Mouse (Mus musculus) MEL (cell line): ENCODE data around the gene Pde4dip. TPM values are rescaled to one million over a fixed set of nuclear protein-coding genes. Genes with fewer than 3 reads are reported as not detected.

Experiments used
- DNase-seq: peaks from one replicate; pipeline ENCODE4 v3.0.0; 2011; ENCODE audit warnings: low read depth, low spot score
- H3K27ac ChIP-seq: 2 replicates; pipeline ENCODE4 v1.5.1; 2012; ENCODE audit warnings: low read depth, mild to moderate bottlenecking, control low read depth, low read length, moderate library complexity; ENCODE audit not compliant: control insufficient read depth
- H3K27me3 ChIP-seq, 2 experiments: fragments of 150-350 bp in 1 of 2; sonication (generic) in 1 of 2; 2 replicates each; pipeline ENCODE4 v1.6.1; 2012; ENCODE audit warnings: low read length in 2 of 2, mild to moderate bottlenecking in 2 of 2, improper control_type of control experiment in 1 of 2, moderate library complexity in 1 of 2; ENCODE audit not compliant: insufficient read depth in 2 of 2, control insufficient read depth in 1 of 2
- H3K36me3 ChIP-seq, 2 experiments: 2 replicates each; pipeline ENCODE4 v1.6.1; 2012 to 2014; ENCODE audit warnings: low read length in 2 of 2, improper control_type of control experiment in 1 of 2, inconsistent platforms in 1 of 2, mild to moderate bottlenecking in 1 of 2; ENCODE audit not compliant: insufficient read depth in 2 of 2, control insufficient read depth in 1 of 2
- H3K4me1 ChIP-seq, 2 experiments: fragments of 150-350 bp in 1 of 2; sonication (generic) in 1 of 2; 2 replicates each; pipeline ENCODE4 v1.6.1; 2012; ENCODE audit warnings: low read length in 2 of 2, improper control_type of control experiment in 1 of 2, mild to moderate bottlenecking in 1 of 2; ENCODE audit not compliant: insufficient read depth in 2 of 2, control insufficient read depth in 1 of 2
- H3K4me3 ChIP-seq, 2 experiments: fragments of 150-350 bp in 1 of 2; sonication (generic) in 1 of 2; 2 replicates each; pipeline ENCODE4 v1.5.1; 2012; ENCODE audit warnings: low read depth in 2 of 2, low read length in 2 of 2, mild to moderate bottlenecking in 2 of 2, moderate library complexity in 2 of 2, control low read depth in 1 of 2, improper control_type of control experiment in 1 of 2; ENCODE audit not compliant: control insufficient read depth in 1 of 2, insufficient read depth in 1 of 2
- H3K79me2 ChIP-seq: 2 replicates; pipeline ENCODE4 v1.6.1; 2012; ENCODE audit warnings: mild to moderate bottlenecking, low read length, moderate library complexity; ENCODE audit not compliant: control insufficient read depth, poor library complexity, insufficient read depth
- H3K9ac ChIP-seq: 2 replicates; pipeline ENCODE4 v1.6.1; 2012; ENCODE audit warnings: low read depth, mild to moderate bottlenecking, control low read depth, low read length, moderate library complexity; ENCODE audit not compliant: control insufficient read depth, poor library complexity, severe bottlenecking
- H3K9me3 ChIP-seq: fragments of 150-350 bp; sonication (generic); replicated peaks from 2 replicates; pipeline ENCODE4 v1.6.1; 2012; ENCODE audit warnings: mild to moderate bottlenecking, low read length, improper control_type of control experiment, moderate library complexity; ENCODE audit not compliant: insufficient read depth
- BHLHE40 ChIP-seq: IDR thresholded peaks from 2 replicates; pipeline ENCODE4 v1.6.1; 2012; ENCODE audit warnings: low read depth, mild to moderate bottlenecking, inconsistent platforms, low read length, improper control_type of control experiment, borderline replicate concordance
- CHD1 ChIP-seq: IDR thresholded peaks from 2 replicates; pipeline ENCODE4 v1.6.1; 2012; ENCODE audit warnings: low read depth, mild to moderate bottlenecking, inconsistent platforms, low read length, improper control_type of control experiment
- CHD2 ChIP-seq: IDR thresholded peaks from 2 replicates; pipeline ENCODE4 v1.6.1; 2011; ENCODE audit warnings: low read length, improper control_type of control experiment
- CTCF ChIP-seq, 3 experiments: IDR thresholded peaks in 2 of 3; conservative IDR thresholded peaks in 1 of 3; 2 replicates each; pipeline ENCODE4 v1.5.1; 2011 to 2012; ENCODE audit warnings: low read length in 3 of 3, low read depth in 2 of 3, mild to moderate bottlenecking in 2 of 3, improper control_type of control experiment in 1 of 3, inconsistent platforms in 1 of 3, mixed read lengths in 1 of 3, moderate library complexity in 1 of 3; ENCODE audit not compliant: control insufficient read depth in 1 of 3, insufficient read depth in 1 of 3, poor library complexity in 1 of 3, severe bottlenecking in 1 of 3
- E2F4 ChIP-seq: IDR thresholded peaks from 2 replicates; pipeline ENCODE4 v1.6.1; 2011; ENCODE audit warnings: low read depth, low read length, improper control_type of control experiment, borderline replicate concordance
- ELF1 ChIP-seq: IDR thresholded peaks from 2 replicates; pipeline ENCODE4 v1.6.1; 2014; ENCODE audit warnings: low read depth, mild to moderate bottlenecking, inconsistent platforms, low read length, improper control_type of control experiment, moderate library complexity
- ETS1 ChIP-seq: IDR thresholded peaks from 2 replicates; pipeline ENCODE4 v1.6.1; 2012; ENCODE audit warnings: low read depth, mild to moderate bottlenecking, inconsistent platforms, low read length, improper control_type of control experiment, moderate library complexity
- GABPA ChIP-seq: IDR thresholded peaks from 2 replicates; pipeline ENCODE4 v1.6.1; 2012; ENCODE audit warnings: low read depth, mild to moderate bottlenecking, inconsistent platforms, low read length, improper control_type of control experiment, moderate library complexity
- GATA1 ChIP-seq: IDR thresholded peaks from 2 replicates; pipeline ENCODE4 v1.6.1; 2011; ENCODE audit warnings: low read depth, low read length, improper control_type of control experiment
- JUND ChIP-seq: IDR thresholded peaks from 2 replicates; pipeline ENCODE4 v1.6.1; 2011; ENCODE audit warnings: low read depth, mild to moderate bottlenecking, improper control_type of control experiment, low read length
- MAFK ChIP-seq: IDR thresholded peaks from 2 replicates; pipeline ENCODE4 v1.6.1; 2011; ENCODE audit warnings: low read depth, mild to moderate bottlenecking, low read length, improper control_type of control experiment, borderline replicate concordance
- MAX ChIP-seq: IDR thresholded peaks from 2 replicates; pipeline ENCODE4 v1.6.1; 2011; ENCODE audit warnings: low read length, improper control_type of control experiment
- MEF2A ChIP-seq: IDR thresholded peaks from 2 replicates; pipeline ENCODE4 v1.6.1; 2014; ENCODE audit warnings: low read depth, mild to moderate bottlenecking, inconsistent platforms, low read length, improper control_type of control experiment; ENCODE audit not compliant: poor library complexity, insufficient replicate concordance, severe bottlenecking; ENCODE audit errors: extremely low read depth
- MXI1 ChIP-seq: IDR thresholded peaks from 2 replicates; pipeline ENCODE4 v1.6.1; 2011; ENCODE audit warnings: mild to moderate bottlenecking, low read depth, low read length, improper control_type of control experiment
- MYC ChIP-seq: IDR thresholded peaks from 2 replicates; pipeline ENCODE4 v1.6.1; 2011; ENCODE audit warnings: low read depth, mild to moderate bottlenecking, low read length, improper control_type of control experiment, moderate library complexity
- NELFE ChIP-seq: IDR thresholded peaks from 2 replicates; pipeline ENCODE4 v1.6.1; 2011; ENCODE audit warnings: low read depth, low read length, improper control_type of control experiment
- NRF1 ChIP-seq: IDR thresholded peaks from 2 replicates; pipeline ENCODE4 v1.6.1; 2014; ENCODE audit warnings: low read depth, mild to moderate bottlenecking, inconsistent platforms, low read length, improper control_type of control experiment, moderate library complexity; ENCODE audit not compliant: poor library complexity, insufficient read depth, severe bottlenecking
- POLR2AphosphoS2 ChIP-seq: IDR thresholded peaks from 2 replicates; pipeline ENCODE4 v1.6.1; 2011; ENCODE audit warnings: low read length, improper control_type of control experiment
- RAD21 ChIP-seq: IDR thresholded peaks from 2 replicates; pipeline ENCODE4 v1.6.1; 2011; ENCODE audit warnings: mild to moderate bottlenecking, low read depth, low read length, improper control_type of control experiment
- RCOR1 ChIP-seq: IDR thresholded peaks from 2 replicates; pipeline ENCODE4 v1.6.1; 2012; ENCODE audit warnings: low read depth, mild to moderate bottlenecking, inconsistent platforms, low read length, improper control_type of control experiment
- SIN3A ChIP-seq: IDR thresholded peaks from 2 replicates; pipeline ENCODE4 v1.6.1; 2012; ENCODE audit warnings: low read length, improper control_type of control experiment, inconsistent platforms
- TAL1 ChIP-seq: IDR thresholded peaks from 2 replicates; pipeline ENCODE4 v1.6.1; 2012; ENCODE audit warnings: mild to moderate bottlenecking, inconsistent platforms, low read length, moderate library complexity, mixed read lengths
- TBP ChIP-seq: IDR thresholded peaks from 2 replicates; pipeline ENCODE4 v1.8.0; 2011; ENCODE audit warnings: low read depth, low read length, improper control_type of control experiment
- UBTF ChIP-seq: IDR thresholded peaks from 2 replicates; pipeline ENCODE4 v1.6.1; 2012; ENCODE audit warnings: low read depth, mild to moderate bottlenecking, inconsistent platforms, low read length, improper control_type of control experiment, moderate library complexity, borderline replicate concordance; ENCODE audit not compliant: insufficient read depth
- USF1 ChIP-seq: IDR thresholded peaks from 2 replicates; pipeline ENCODE4 v1.6.1; 2014; ENCODE audit warnings: low read depth, mild to moderate bottlenecking, inconsistent platforms, low read length, improper control_type of control experiment, moderate library complexity
- USF2 ChIP-seq, 2 experiments: IDR thresholded peaks; 2 replicates each; pipeline ENCODE4 v1.6.1; 2011 to 2012; ENCODE audit warnings: improper control_type of control experiment in 2 of 2, low read length in 2 of 2, borderline replicate concordance in 1 of 2, inconsistent platforms in 1 of 2, low read depth in 1 of 2, mild to moderate bottlenecking in 1 of 2; ENCODE audit not compliant: insufficient read depth in 1 of 2
- ZKSCAN1 ChIP-seq: IDR thresholded peaks from 2 replicates; pipeline ENCODE4 v1.6.1; 2012; ENCODE audit warnings: low read depth, mild to moderate bottlenecking, inconsistent platforms, low read length, improper control_type of control experiment, moderate library complexity
- ZMIZ1 ChIP-seq: IDR thresholded peaks from 2 replicates; pipeline ENCODE4 v1.6.1; 2012; ENCODE audit warnings: low read depth, mild to moderate bottlenecking, inconsistent platforms, low read length, improper control_type of control experiment, moderate library complexity
- ZNF384 ChIP-seq: IDR thresholded peaks from 2 replicates; pipeline ENCODE4 v1.6.1; 2012; ENCODE audit warnings: low read depth, mild to moderate bottlenecking, inconsistent platforms, low read length, improper control_type of control experiment
- polyA plus RNA-seq, 2 experiments: library from polyadenylated mRNA; stranded (reverse) in 1 of 2; unstranded in 1 of 2; fragments of >175 nt in 1 of 2; fragments of >200 nt in 1 of 2; gene quantifications; 2 replicates each; pipeline versions ENCODE4 v1.2.1 to v1.2.4; 2012; ENCODE audit warnings: low replicate concordance in 2 of 2, low read depth in 1 of 2; ENCODE audit not compliant: insufficient read length in 2 of 2, insufficient read depth in 1 of 2, missing spikeins in 1 of 2
- total RNA-seq: library from RNA; depleted of rRNA; stranded (reverse); fragments of 300-350 nt; gene quantifications from 2 replicates; pipeline ENCODE4 v1.2.3, GENCODE M21; 2012

The Pde4dip gene
- total and polyA plus RNA-seq, 3 experiments: 47.6 to 52.4 TPM; not detected in 1

- Histone ChIP-seq H3K27ac (peak overlapping the region; percentile 87), H3K79me2 (peaks cover 2% of the 10 kb centered on the region; the same call in 1 of the 2 replicates), H3K9ac (peak overlapping the region; percentile 76), H3K36me3 (peaks cover 0 to 27% of the 10 kb centered on the region in 2 experiments; a peak in 2 of 4 replicates), H3K9me3 (no peaks in the 10 kb centered on the region), H3K4me3 (peak overlapping the region; percentile 72 to 75), H3K27me3 (no peaks in the 10 kb centered on the region), H3K4me1 (peaks cover 13 to 46% of the 10 kb centered on the region in 2 experiments)
- DNase-seq: peak; percentile 60
- TF ChIP-seq MYC (peak; percentile 53; the same call in 1 of the 2 replicates), MAX (0 out of 2 replicates have a peak, but pooled peaks have one; percentile 35), MEF2A (no peak), CHD1 (0 out of 2 replicates have a peak, but pooled peaks have one; percentile 35), POLR2AphosphoS2 (0 out of 2 replicates have a peak, but pooled peaks have one; percentile 7)
These were observed 44.3 kb upstream of the Pde4dip start for GRCm38 (mm10) chr3:97932771-97933170.

GRCm38 (mm10) chr3:97932131-97932530 is 43.6 kb upstream of the Pde4dip start:
- H3K27ac ChIP-seq: peak overlapping the region; percentile 87
- peaks cover 16 to 47% of the 10 kb centered on the region in 2 experiments for H3K4me1 ChIP-seq
- DNase-seq: peak; percentile 75
- TF ChIP-seq BHLHE40 (0 out of 2 replicates have a peak, but pooled peaks have one; percentile 28), ZNF384 (no peak), USF1 (no peak), MEF2A (no peak), TAL1 (no peak), CHD2 (no peak), TBP (peak; percentile 26; the same call in 1 of the 2 replicates), E2F4 (no peak), ZKSCAN1 (no peak), ZMIZ1 (0 out of 2 replicates have a peak, but pooled peaks have one; percentile 40), ELF1 (no peak), GABPA (no peak), RAD21 (no peak), CTCF (IDR thresholded peaks at IDR 0.05 in 2 of 3, conservative IDR thresholded peaks at IDR 0.05 in 1 of 3; ENCODE audit: control insufficient read depth in 1 of 3, insufficient read depth in 1 of 3, low read depth in 2 of 3, low read length in 3 of 3, poor library complexity in 1 of 3, severe bottlenecking in 1 of 3) (no peak), MAFK (no peak), MAX (peak; percentile 35; the same call in 1 of the 2 replicates), POLR2AphosphoS2 (no peak), JUND (no peak), NELFE (no peak), USF2 (IDR thresholded peaks at IDR 0.05; ENCODE audit: borderline replicate concordance in 1 of 2, insufficient read depth in 1 of 2, low read depth in 1 of 2, low read length in 2 of 2) (no peak), NRF1 (no peak), SIN3A (peak; percentile 42; the same call in 1 of the 2 replicates), MXI1 (no peak; the same call in none of the 2 replicates), UBTF (no peak), RCOR1 (no peak; the same call in 1 of the 2 replicates), GATA1 (no peak), ETS1 (peak; percentile 17; the same call in 1 of the 2 replicates), MYC (no peak)

More at GRCm38 (mm10) chr3:97932131-97932530, 43.6 kb upstream of the Pde4dip start:
- no peaks in the 10 kb centered on the region for H3K9me3 ChIP-seq
- peaks cover 0 to 29% of the 10 kb centered on the region in 2 experiments; a peak in 2 of 4 replicates for H3K36me3 ChIP-seq
- H3K27me3 ChIP-seq: no peaks in the 10 kb centered on the region
- H3K9ac ChIP-seq: peak overlapping the region; percentile 76
- no peaks in the 10 kb centered on the region; the same call in 1 of the 2 replicates for H3K79me2 ChIP-seq
- H3K4me3 ChIP-seq: peak overlapping the region; percentile 72 to 75
